Mouse (Mus musculus): ENCODE measurements around the gene Zdhhc5. TPM values are rescaled to one million over a fixed set of nuclear protein-coding genes. Genes with fewer than 3 reads are reported as not detected.

Gene Zdhhc5
- polyA plus RNA-seq (2015; fragmentation: Nextera tagmentation; extraction: Ambion mirVana): 18.3 and 18.9 TPM in 2 replicates

- Histone ChIP-seq H3K4me2 (replicated peaks) (peak within 1 kb of the TSS; percentile 74), H3K27ac (peak within 1 kb of the TSS; percentile 97), H3K9ac (replicated peaks) (peak within 1 kb of the TSS; percentile 97), H3K4me3 (replicated peaks) (peak within 1 kb of the TSS; percentile 96), H3K36me3 (peaks cover 9% of the 10 kb centered on the region), H3K27me3 (no peaks in the 10 kb centered on the region), H3K4me1 (replicated peaks) (peaks cover 27% of the 10 kb centered on the region), H3K9me3 (no peaks in the 10 kb centered on the region)
- ATAC-seq: peak; percentile 97
- WGBS: under 1% methylated on average over 104 of the region's 107 CpGs
These were observed at the start of gene Zdhhc5 for GRCm38 (mm10) chr2:84714811-84715561. Zdhhc5 (minus strand) TSS chr2:84715180.

GRCm38 (mm10) chr2:84762818-84763217 lies 47.8 kb upstream of the Zdhhc5 start:
- ATAC-seq: no peak
- H3K27ac ChIP-seq: no peak overlapping the region

GRCm38 (mm10) chr2:84762295-84762694 lies 47.3 kb upstream of the Zdhhc5 start:
- 36% methylated on average over 4 of the region's 4 CpGs for WGBS

More at GRCm38 (mm10) chr2:84762818-84763217, 47.8 kb upstream of the Zdhhc5 start:
- H3K9me3 ChIP-seq: no peaks in the 10 kb centered on the region
- no peak overlapping the region for H3K4me2 ChIP-seq (replicated peaks)
- no peaks in the 10 kb centered on the region for H3K27me3 ChIP-seq
- H3K4me1 ChIP-seq (replicated peaks): no peaks in the 10 kb centered on the region
- H3K36me3 ChIP-seq: peaks cover 16% of the 10 kb centered on the region; the same call in 1 of the 2 replicates
- WGBS: 57% methylated on average over 1 of the region's 1 CpGs
- H3K9ac ChIP-seq (replicated peaks): no peak overlapping the region
- H3K4me3 ChIP-seq (replicated peaks): no peak overlapping the region

GRCm38 (mm10) chr2:84761840-84762239 lies 46.9 kb upstream of the Zdhhc5 start:
- no peaks in the 10 kb centered on the region for H3K4me1 ChIP-seq (replicated peaks)
- no peaks in the 10 kb centered on the region for H3K27me3 ChIP-seq
- no peak overlapping the region for H3K4me2 ChIP-seq (replicated peaks)
- H3K4me3 ChIP-seq (replicated peaks): no peak overlapping the region
- no peak for ATAC-seq
- 93% methylated on average over 1 of the region's 1 CpGs for WGBS
- no peak overlapping the region for H3K9ac ChIP-seq (replicated peaks)
- H3K36me3 ChIP-seq: peaks cover 16% of the 10 kb centered on the region; the same call in 1 of the 2 replicates
- no peak overlapping the region for H3K27ac ChIP-seq
- H3K9me3 ChIP-seq: no peaks in the 10 kb centered on the region

More at GRCm38 (mm10) chr2:84762295-84762694, 47.3 kb upstream of the Zdhhc5 start:
- no peak overlapping the region for H3K9ac ChIP-seq (replicated peaks)
- no peak overlapping the region for H3K27ac ChIP-seq
- no peaks in the 10 kb centered on the region for H3K4me1 ChIP-seq (replicated peaks)
- H3K9me3 ChIP-seq: no peaks in the 10 kb centered on the region
- H3K4me2 ChIP-seq (replicated peaks): no peak overlapping the region
- ATAC-seq: no peak
- H3K27me3 ChIP-seq: no peaks in the 10 kb centered on the region
- H3K4me3 ChIP-seq (replicated peaks): no peak overlapping the region
- peaks cover 16% of the 10 kb centered on the region; the same call in 1 of the 2 replicates for H3K36me3 ChIP-seq

GRCm38 (mm10) chr2:84761309-84761708 lies 46.3 kb upstream of the Zdhhc5 start:
- Histone ChIP-seq H3K4me3 (replicated peaks) (no peak overlapping the region), H3K36me3 (peaks cover 12% of the 10 kb centered on the region; the same call in 1 of the 2 replicates)
- WGBS: 83% methylated on average over 3 of the region's 3 CpGs

GRCm38 (mm10) chr2:84760777-84761176 lies 45.8 kb upstream of the Zdhhc5 start:
- Histone ChIP-seq H3K4me3 (replicated peaks) (no peak overlapping the region), H3K4me2 (replicated peaks) (no peak overlapping the region), H3K9ac (replicated peaks) (no peak overlapping the region), H3K9me3 (no peaks in the 10 kb centered on the region), H3K27ac (no peak overlapping the region), H3K36me3 (peaks cover 12% of the 10 kb centered on the region; the same call in 1 of the 2 replicates), H3K27me3 (no peaks in the 10 kb centered on the region), H3K4me1 (replicated peaks) (no peaks in the 10 kb centered on the region)
- WGBS: 78% methylated on average over 8 of the region's 8 CpGs
- ATAC-seq: no peak

More at GRCm38 (mm10) chr2:84761309-84761708, 46.3 kb upstream of the Zdhhc5 start:
- no peaks in the 10 kb centered on the region for H3K27me3 ChIP-seq
- H3K9me3 ChIP-seq: no peaks in the 10 kb centered on the region
- no peak overlapping the region for H3K27ac ChIP-seq
- no peaks in the 10 kb centered on the region for H3K4me1 ChIP-seq (replicated peaks)
- H3K4me2 ChIP-seq (replicated peaks): no peak overlapping the region
- ATAC-seq: no peak
- no peak overlapping the region for H3K9ac ChIP-seq (replicated peaks)

- no peaks in the 10 kb centered on the region for H3K27me3 ChIP-seq
- H3K27ac ChIP-seq: no peak overlapping the region
- H3K36me3 ChIP-seq: no peaks in the 10 kb centered on the region
- no peaks in the 10 kb centered on the region for H3K4me1 ChIP-seq (replicated peaks)
- H3K9me3 ChIP-seq: no peaks in the 10 kb centered on the region
- WGBS: 1% methylated on average over 2 of the region's 2 CpGs
- no peak overlapping the region for H3K4me2 ChIP-seq (replicated peaks)
- no peak overlapping the region for H3K4me3 ChIP-seq (replicated peaks)
- H3K9ac ChIP-seq (replicated peaks): no peak overlapping the region
- ATAC-seq: peak; percentile 67; the same call in 1 of the 2 replicates
These were observed 43.7 kb upstream of the Zdhhc5 start for GRCm38 (mm10) chr2:84758542-84759127.

GRCm38 (mm10) chr2:84757026-84757682 lies 42.2 kb upstream of the Zdhhc5 start:
- WGBS: 67% methylated on average over 7 of the region's 7 CpGs
- H3K9me3 ChIP-seq: no peaks in the 10 kb centered on the region
- H3K4me1 ChIP-seq (replicated peaks): no peaks in the 10 kb centered on the region
- no peak overlapping the region for H3K27ac ChIP-seq
- no peak overlapping the region for H3K4me2 ChIP-seq (replicated peaks)
- H3K36me3 ChIP-seq: no peaks in the 10 kb centered on the region
- H3K9ac ChIP-seq (replicated peaks): no peak overlapping the region
- no peak for ATAC-seq
- no peak overlapping the region for H3K4me3 ChIP-seq (replicated peaks)
- no peaks in the 10 kb centered on the region for H3K27me3 ChIP-seq

GRCm38 (mm10) chr2:84756245-84756644 lies 41.3 kb upstream of the Zdhhc5 start:
- ATAC-seq: no peak
- H3K36me3 ChIP-seq: no peaks in the 10 kb centered on the region
- no peaks in the 10 kb centered on the region for H3K4me1 ChIP-seq (replicated peaks)
- no peaks in the 10 kb centered on the region for H3K27me3 ChIP-seq
- no peak overlapping the region for H3K9ac ChIP-seq (replicated peaks)
- no peak overlapping the region for H3K27ac ChIP-seq
- no peak overlapping the region for H3K4me3 ChIP-seq (replicated peaks)
- 89% methylated on average over 5 of the region's 5 CpGs for WGBS
- H3K4me2 ChIP-seq (replicated peaks): no peak overlapping the region
- no peaks in the 10 kb centered on the region for H3K9me3 ChIP-seq

GRCm38 (mm10) chr2:84750115-84750514 lies 35.1 kb upstream of the Zdhhc5 start:
- no peak overlapping the region for H3K27ac ChIP-seq
- no peaks in the 10 kb centered on the region for H3K36me3 ChIP-seq
- no peak overlapping the region for H3K4me2 ChIP-seq (replicated peaks)
- ATAC-seq: no peak
- H3K9ac ChIP-seq (replicated peaks): no peak overlapping the region
- H3K4me3 ChIP-seq (replicated peaks): no peak overlapping the region
- no peaks in the 10 kb centered on the region for H3K9me3 ChIP-seq
- WGBS: 83% methylated on average over 6 of the region's 6 CpGs
- H3K4me1 ChIP-seq (replicated peaks): no peaks in the 10 kb centered on the region
- H3K27me3 ChIP-seq: no peaks in the 10 kb centered on the region

GRCm38 (mm10) chr2:84744126-84744525 lies 29.1 kb upstream of the Zdhhc5 start:
- Histone ChIP-seq H3K36me3 (no peaks in the 10 kb centered on the region), H3K9ac (replicated peaks) (peak overlapping the region; percentile 99; the same call in 1 of the 2 replicates), H3K9me3 (no peaks in the 10 kb centered on the region), H3K27ac (peak overlapping the region; percentile 98), H3K4me2 (replicated peaks) (peak overlapping the region; percentile 86), H3K4me3 (replicated peaks) (peak overlapping the region; percentile 90), H3K27me3 (no peaks in the 10 kb centered on the region), H3K4me1 (replicated peaks) (peaks cover 43% of the 10 kb centered on the region)
- ATAC-seq: peak; percentile 19
- WGBS: under 1% methylated on average over 10 of the region's 10 CpGs

GRCm38 (mm10) chr2:84743561-84743960 lies 28.6 kb upstream of the Zdhhc5 start, which contains the start of gene Gm19426:
Gm19426 (minus strand) TSS chr2:84743655.
- Histone ChIP-seq H3K4me1 (replicated peaks) (peaks cover 49% of the 10 kb centered on the region), H3K9ac (replicated peaks) (peak within 1 kb of the TSS; percentile 99), H3K9me3 (no peaks in the 10 kb centered on the region), H3K4me3 (replicated peaks) (peak within 1 kb of the TSS; percentile 90), H3K4me2 (replicated peaks) (peak within 1 kb of the TSS; percentile 86), H3K27ac (peak within 1 kb of the TSS; percentile 98), H3K27me3 (no peaks in the 10 kb centered on the region), H3K36me3 (no peaks in the 10 kb centered on the region)
- peak; percentile 87 for ATAC-seq
- under 1% methylated on average over 25 of the region's 25 CpGs for WGBS

Data from midbrain, embryonic 13.5 days (tissue).